Mouse (Mus musculus) urinary bladder, adult 2 months (tissue): ENCODE measurements around the gene Pga5. TPM values are rescaled to one million over a fixed set of nuclear protein-coding genes. Genes with fewer than 3 reads are reported as not detected.

Experiments
- DNase-seq: peaks from one replicate; pipeline ENCODE4 v3.0.0; 2022; ENCODE audit warnings: low spot score
- polyA plus RNA-seq: library from polyadenylated mRNA; depleted of rRNA; stranded (reverse); fragments of >200 nt; gene quantifications from 2 replicates; pipeline ENCODE4 v1.2.3, GENCODE M21; 2012

Pga5 gene
- polyA plus RNA-seq, 1 experiment, result 0.08 TPM

- DNase-seq, result no peak
Measured at GRCm38 (mm10) chr19:10702125-10702524, 24.3 kb upstream of the Pga5 start.

GRCm38 (mm10) chr19:10701013-10701726 is 23.3 kb upstream of the Pga5 start:
- DNase-seq, result no peak

GRCm38 (mm10) chr19:10699851-10700250 is 22.0 kb upstream of the Pga5 start:
- no peak for DNase-seq

DNA sequence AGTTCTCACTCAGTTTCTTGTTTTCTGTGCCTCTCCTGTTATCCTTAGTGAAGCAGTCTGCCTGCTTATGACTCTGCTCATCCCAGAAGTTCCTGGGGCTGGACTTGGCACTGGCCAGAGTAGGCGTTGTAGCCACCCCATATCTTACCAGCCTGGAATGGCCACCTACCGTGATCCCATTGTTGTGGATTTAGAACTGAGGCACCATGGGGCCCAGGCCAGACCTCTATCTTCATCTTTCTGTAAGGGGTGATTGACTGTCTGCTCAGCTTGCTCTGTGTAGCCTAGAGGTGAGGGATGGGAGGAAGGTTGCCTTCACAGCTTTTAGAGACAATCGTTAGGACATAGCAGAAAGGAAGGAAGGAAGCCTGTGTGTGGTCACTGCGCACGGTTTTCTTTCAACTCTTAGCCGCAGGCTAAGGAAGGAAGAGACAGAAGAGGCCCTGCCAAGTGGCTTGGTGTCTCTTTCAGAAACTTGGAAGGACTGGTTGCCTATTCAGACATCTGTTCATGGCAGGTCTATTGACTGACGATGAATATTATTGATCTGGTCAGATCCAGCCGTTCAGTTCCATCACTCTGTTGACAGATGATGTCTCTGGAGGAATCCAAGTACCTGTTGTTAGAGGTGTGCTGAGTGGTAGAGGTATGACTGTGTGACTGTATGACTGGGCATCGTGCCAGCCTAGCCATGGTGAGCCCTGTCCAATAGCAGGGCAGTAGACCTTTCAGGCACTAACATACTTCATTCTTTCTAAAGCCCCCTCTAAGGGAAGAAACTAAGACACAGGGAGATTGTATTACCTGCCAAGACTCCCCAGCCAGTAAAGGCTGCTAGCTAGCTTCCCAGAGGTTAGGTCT is 20.5 kb upstream of the Pga5 start:
- DNase-seq, result no peak

DNA sequence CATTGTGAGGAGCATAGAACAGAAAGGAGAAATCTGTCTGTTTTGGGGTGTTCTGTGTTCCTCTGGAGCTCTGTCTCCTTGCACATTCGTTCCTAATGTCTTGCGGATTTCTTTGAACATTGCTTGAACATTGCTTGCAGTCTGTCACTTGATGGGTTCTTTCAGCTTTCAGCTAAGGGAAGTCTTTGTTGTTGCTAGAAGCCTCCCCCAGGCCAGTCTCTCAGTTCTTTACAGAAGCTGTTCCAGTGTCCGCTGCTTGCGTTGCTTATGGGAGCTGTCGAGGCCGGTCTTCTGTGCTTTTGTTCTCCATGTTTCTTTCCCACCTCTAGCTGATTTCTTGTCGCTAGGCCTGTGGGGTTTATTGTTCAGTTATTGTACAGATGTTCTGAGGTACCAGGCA is 17.9 kb upstream of the Pga5 start:
- DNase-seq, result no peak

DNA sequence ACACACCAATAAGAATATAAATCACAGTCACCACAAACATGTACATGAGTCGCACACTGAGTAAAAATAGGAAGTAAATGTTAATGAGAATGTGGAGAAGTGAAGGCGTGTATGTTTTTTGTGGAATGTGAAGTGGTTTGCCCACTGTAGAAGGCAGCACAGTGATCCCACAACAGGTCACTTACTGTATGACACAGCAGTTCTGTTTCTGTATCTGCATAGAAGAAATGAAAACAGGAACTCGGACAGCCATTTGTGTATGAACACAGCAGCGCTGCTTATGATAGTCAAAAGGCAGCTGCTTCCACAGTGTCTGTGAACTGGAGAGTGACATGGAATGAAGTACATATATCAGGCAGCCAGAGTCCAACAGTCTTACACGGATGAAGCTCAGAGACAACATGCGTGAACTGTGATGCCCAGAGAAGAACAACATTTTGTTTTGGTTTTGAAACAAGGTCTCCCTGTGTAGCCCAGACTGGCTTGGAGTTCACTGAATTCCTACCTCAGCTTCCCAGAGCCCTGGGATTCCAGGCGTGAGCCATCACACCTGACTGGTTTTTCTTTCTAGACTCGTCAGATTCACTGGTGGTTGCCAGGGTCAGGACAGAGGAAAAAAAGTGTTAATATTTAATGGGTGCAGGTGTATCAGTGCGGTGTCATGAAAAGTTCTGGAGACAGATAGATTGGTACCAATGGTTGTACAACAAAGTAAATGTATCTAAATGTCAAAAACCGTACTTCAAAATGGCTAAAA is 16.2 kb upstream of the Pga5 start:
- no peak for DNase-seq

- DNase-seq, result no peak
Measured at GRCm38 (mm10) chr19:10692361-10692760, 14.5 kb upstream of the Pga5 start.

DNA sequence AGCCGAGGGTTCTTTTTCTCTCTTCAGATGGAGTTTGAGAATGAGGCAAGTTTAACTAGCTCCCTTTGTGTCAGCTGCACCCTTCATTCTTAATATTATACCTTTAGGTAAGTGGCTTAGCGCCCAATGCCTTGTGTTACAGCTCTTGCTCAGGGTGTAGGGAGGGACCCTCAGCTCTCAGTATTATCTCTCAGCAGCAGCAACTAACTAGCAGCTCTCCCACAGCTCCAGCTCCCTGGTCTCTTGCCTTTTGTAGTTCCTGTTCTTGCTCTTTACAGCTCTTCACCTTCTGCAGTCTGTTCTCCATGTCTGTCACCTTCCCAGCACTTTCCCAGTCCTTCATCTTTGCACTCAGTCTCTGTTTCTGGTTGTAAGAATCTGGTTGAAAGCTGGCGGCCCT is 13.8 kb upstream of the Pga5 start:
- DNase-seq, result no peak

GRCm38 (mm10) chr19:10691121-10691520 is 13.2 kb upstream of the Pga5 start:
- DNase-seq, result no peak

- no peak for DNase-seq
Measured at GRCm38 (mm10) chr19:10690336-10690735, 12.5 kb upstream of the Pga5 start.

- no peak for DNase-seq
Measured at GRCm38 (mm10) chr19:10689470-10690166, 11.7 kb upstream of the Pga5 start.

- DNase-seq, result peak; percentile 95
Measured at GRCm38 (mm10) chr19:10688537-10689352, 10.9 kb upstream of the Pga5 start, which contains the start of gene Vps37c. TSS of gene Vps37c (plus strand) at chr19:10688735.

DNA sequence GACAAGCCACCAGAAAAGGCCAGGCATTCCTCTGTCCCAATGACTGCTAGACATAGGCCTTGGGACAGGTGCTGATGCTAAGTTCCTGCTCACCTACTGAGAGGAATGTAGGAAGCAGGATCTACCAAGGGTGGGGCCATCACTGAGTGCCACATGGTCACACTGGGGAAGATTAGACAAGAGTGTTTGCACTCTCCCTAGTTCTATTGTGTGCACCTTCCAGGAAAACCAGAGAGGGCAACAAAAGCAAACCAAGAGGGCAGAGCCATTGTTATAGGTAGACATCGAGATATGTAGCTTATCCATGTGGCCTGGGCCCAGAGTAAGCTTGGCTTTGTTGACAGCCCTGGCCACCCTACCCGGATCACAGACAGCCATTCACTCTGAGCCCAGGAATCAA is 7.9 kb upstream of the Pga5 start:
- DNase-seq, result no peak

- no peak for DNase-seq
Measured at GRCm38 (mm10) chr19:10685081-10685480, 7.2 kb upstream of the Pga5 start.

DNA sequence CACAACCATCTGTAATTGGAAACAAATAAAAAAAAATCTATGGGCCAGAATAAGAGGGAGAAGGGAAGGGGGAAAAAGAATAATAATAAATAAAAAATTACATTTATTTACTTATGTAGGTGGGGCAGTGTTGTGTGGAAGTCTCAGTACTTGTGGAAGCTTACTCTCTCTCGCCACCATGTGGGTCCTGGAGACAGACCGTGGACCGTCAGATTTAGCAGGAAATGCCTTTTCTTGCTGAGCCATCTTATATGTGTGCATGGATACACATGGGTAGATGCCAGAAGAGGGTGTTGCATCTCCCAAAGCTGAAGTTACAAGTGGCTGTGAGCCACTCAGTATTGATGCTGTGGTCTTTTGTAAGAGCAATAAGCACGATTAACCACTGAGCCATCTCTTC is 3.7 kb upstream of the Pga5 start:
- no peak for DNase-seq

- DNase-seq, result no peak
Measured at GRCm38 (mm10) chr19:10678772-10679067, 849 bp upstream of the Pga5 start.

GRCm38 (mm10) chr19:10676656-10677055 is 1.2 kb downstream of the Pga5 start:
- no peak for DNase-seq

DNA sequence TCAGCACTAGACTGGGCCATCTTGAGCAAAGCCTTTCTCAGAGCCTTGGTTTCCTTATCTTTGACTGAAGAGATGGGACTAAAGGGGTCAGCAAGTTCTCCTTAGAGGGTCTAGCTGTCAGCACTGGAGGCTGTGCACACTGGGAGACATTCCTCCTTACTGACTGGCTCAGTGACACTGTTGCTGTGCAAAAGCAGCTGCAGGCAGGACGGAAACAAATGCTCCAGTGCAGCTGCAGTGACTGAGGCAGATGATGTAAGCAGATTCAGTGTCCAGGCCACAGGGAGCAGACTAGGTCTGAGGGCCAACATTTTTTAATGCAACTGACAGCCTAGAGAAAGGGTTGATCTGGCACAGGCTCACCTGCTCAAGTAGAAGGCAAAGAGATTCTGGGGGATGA is 4.6 kb downstream of the Pga5 start:
- DNase-seq, result no peak

- no peak for DNase-seq
Measured at GRCm38 (mm10) chr19:10671854-10672417, 5.9 kb downstream of the Pga5 start.

DNA sequence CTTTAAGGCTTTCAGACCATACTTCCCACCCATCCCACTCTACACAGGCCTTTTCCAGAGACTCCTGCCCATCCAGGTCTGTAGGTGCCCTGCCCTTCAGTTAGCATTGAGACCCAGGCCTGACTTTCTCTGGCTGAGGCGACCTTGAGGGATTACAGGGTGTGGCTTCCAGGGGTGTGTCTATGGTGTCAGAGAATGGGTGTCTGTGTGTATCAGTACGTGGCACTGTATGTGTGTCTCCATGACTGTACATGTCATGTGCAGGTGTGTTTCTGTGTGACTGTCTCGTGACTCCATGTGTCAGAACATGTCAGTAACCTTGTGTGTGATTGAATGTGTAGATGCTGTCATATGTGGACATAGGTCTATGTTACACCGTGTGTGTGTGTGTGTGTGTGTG is 6.6 kb downstream of the Pga5 start:
- no peak for DNase-seq

- DNase-seq, result no peak
Measured at GRCm38 (mm10) chr19:10665499-10665898, 12.4 kb downstream of the Pga5 start.
